Mouse (Mus musculus): ENCODE results near the gene Irgc1. TPM values are rescaled to one million over a fixed set of nuclear protein-coding genes. Genes with fewer than 3 reads are reported as not detected.

The Irgc1 gene
- polyA plus RNA-seq, 1 experiment = not detected

DNA sequence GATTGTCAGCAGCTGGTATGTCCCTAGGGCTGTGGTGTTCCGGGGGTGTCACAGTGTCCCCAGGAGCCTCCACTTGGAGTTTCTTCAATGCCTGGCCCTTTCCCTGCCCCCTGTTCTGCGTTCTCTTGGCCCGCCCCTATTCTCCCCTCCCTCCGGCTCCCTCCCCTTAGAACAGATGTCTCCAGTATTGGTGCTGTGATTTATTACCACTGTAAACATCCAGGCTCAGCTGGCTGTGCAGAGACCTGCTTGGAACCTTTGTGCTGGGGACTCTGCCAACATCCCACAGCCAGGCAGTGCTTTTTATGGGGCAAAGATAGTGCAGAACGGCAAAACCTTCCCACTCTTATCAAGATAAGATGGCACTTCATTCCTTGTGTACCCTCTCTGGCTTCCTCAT lies 61.0 kb downstream of the Irgc1 start:
- no peaks in the 10 kb centered on the region for H3K9me3 ChIP-seq (ENCODE audit: control insufficient read depth, low read length)
- H3K36me3 ChIP-seq (ENCODE audit: control insufficient read depth) = peaks cover 51% of the 10 kb centered on the region
- no peak overlapping the region for H3K4me3 ChIP-seq (replicated peaks)
- no peak for TF ChIP-seq GATA1 (IDR thresholded peaks at IDR 0.05; ENCODE audit: low read length)
- no peak for TF ChIP-seq TAL1 (IDR thresholded peaks at IDR 0.05; ENCODE audit: low read length)
- peaks cover 90% of the 10 kb centered on the region for H3K4me1 ChIP-seq (ENCODE audit: control insufficient read depth)
- H3K27me3 ChIP-seq (ENCODE audit: control insufficient read depth) = no peaks in the 10 kb centered on the region

DNA sequence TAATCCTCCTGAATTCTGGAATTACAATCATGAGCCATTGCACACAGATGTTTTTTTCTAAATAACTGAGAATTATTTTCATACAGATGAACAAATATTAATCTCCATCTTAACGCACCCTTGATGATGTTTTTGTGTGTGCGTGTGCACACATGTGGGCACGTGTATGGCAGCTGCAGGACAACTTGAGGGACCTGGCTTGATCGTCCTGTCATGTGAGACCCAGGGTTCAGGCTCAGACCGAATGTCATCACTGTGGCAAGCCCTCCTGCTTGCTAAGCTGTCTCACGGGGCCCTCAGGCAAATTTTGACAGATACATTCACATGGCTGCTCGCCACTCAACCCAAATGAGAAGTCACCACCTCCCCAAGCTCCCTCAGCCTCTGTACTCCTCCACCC lies 61.6 kb downstream of the Irgc1 start:
- H3K4me1 ChIP-seq (ENCODE audit: control insufficient read depth) = peaks cover 89% of the 10 kb centered on the region

DNA sequence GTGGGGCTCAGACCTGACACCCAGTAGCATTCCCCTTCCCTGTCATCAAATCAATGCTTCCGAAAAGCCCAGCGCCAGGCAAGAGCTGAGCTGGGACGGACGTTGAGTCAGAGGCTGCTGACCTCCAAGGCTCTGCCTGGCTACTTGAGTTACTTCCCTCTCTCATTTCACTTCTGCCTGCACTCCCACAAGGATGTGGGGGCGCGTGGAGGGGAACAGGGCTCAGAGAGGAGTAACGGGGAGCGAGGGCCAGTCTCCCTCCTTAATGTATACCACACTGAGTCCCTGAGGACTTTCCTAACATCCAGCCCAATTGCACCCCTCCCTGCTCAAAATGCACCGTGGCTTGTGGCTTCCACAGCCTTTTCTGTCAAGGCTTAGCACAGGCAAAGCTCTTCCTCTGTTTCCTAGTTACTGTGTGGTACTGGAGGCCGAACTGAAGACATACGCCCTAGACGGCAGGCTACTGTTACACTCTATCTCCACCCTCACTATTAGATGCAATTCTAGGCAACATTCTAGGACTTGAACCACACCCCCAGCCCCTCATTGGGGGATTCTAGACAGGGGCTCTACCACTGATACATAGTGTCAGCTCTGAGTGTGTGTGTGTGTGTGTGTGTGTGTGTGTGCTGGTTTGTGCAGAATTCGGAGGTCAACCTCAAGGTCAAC lies 62.4 kb downstream of the Irgc1 start:
- TF ChIP-seq GATA1 (IDR thresholded peaks at IDR 0.05; ENCODE audit: low read length) = no peak
- no peak for TF ChIP-seq TAL1 (IDR thresholded peaks at IDR 0.05; ENCODE audit: low read length)
- peaks cover 89% of the 10 kb centered on the region for H3K4me1 ChIP-seq (ENCODE audit: control insufficient read depth)
- peaks cover 52% of the 10 kb centered on the region for H3K36me3 ChIP-seq (ENCODE audit: control insufficient read depth)
- H3K27me3 ChIP-seq (ENCODE audit: control insufficient read depth) = no peaks in the 10 kb centered on the region
- no peak overlapping the region for H3K4me3 ChIP-seq (replicated peaks)
- no peaks in the 10 kb centered on the region for H3K9me3 ChIP-seq (ENCODE audit: control insufficient read depth, low read length)

More for the DNA sequence above, 61.6 kb downstream of the Irgc1 start:
- H3K27me3 ChIP-seq (ENCODE audit: control insufficient read depth) = no peaks in the 10 kb centered on the region
- TF ChIP-seq TAL1 (IDR thresholded peaks at IDR 0.05; ENCODE audit: low read length) (no peak), GATA1 (IDR thresholded peaks at IDR 0.05; ENCODE audit: low read length) (no peak)
- no peaks in the 10 kb centered on the region for H3K9me3 ChIP-seq (ENCODE audit: control insufficient read depth, low read length)
- no peak overlapping the region for H3K4me3 ChIP-seq (replicated peaks)
- peaks cover 52% of the 10 kb centered on the region for H3K36me3 ChIP-seq (ENCODE audit: control insufficient read depth)

DNA sequence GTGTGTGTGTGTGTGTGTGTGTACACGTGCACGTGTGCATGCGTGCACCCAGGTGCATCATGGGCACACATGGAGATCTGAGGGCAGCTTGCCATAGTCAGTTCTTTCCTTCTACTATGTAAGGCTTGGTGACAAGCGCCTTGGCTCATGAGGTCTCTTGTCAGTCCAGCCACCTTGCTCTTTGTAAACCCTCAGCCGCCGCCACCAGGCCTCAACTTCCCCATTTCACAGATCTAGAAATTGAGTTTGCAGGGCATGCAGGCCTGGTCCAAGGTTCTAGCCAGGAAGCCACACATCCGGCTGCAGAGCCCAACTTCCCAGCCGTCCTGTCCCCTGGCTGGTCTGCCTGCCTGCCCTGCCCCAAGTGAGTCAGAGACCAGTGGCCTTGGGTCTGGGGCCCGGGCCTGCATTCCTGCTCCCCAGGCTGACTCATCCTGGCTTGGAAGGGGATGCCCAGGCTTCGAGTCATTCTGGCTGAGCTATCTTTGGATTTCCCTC lies 65.0 kb downstream of the Irgc1 start:
- TF ChIP-seq GATA1 (IDR thresholded peaks at IDR 0.05; ENCODE audit: low read length) (no peak), TAL1 (IDR thresholded peaks at IDR 0.05; ENCODE audit: low read length) (no peak)
- Histone ChIP-seq H3K4me3 (replicated peaks) (no peak overlapping the region), H3K9me3 (ENCODE audit: control insufficient read depth, low read length) (no peaks in the 10 kb centered on the region), H3K27me3 (ENCODE audit: control insufficient read depth) (no peaks in the 10 kb centered on the region), H3K4me1 (ENCODE audit: control insufficient read depth) (peaks cover 93% of the 10 kb centered on the region), H3K36me3 (ENCODE audit: control insufficient read depth) (peaks cover 69% of the 10 kb centered on the region)

- H3K4me1 ChIP-seq (ENCODE audit: control insufficient read depth) = peaks cover 94% of the 10 kb centered on the region
- TF ChIP-seq GATA1 (IDR thresholded peaks at IDR 0.05; ENCODE audit: low read length) (no peak), TAL1 (IDR thresholded peaks at IDR 0.05; ENCODE audit: low read length) (no peak)
- peak overlapping the region; percentile 25 for H3K4me3 ChIP-seq (replicated peaks)
- H3K27me3 ChIP-seq (ENCODE audit: control insufficient read depth) = no peaks in the 10 kb centered on the region; the same call in 1 of the 2 replicates
- peaks cover 91% of the 10 kb centered on the region for H3K36me3 ChIP-seq (ENCODE audit: control insufficient read depth)
- no peaks in the 10 kb centered on the region for H3K9me3 ChIP-seq (ENCODE audit: control insufficient read depth, low read length)
Measured at GRCm38 (mm10) chr7:24384827-24385226, 67.3 kb downstream of the Irgc1 start.

GRCm38 (mm10) chr7:24384070-24384469 lies 68.0 kb downstream of the Irgc1 start:
- H3K9me3 ChIP-seq (ENCODE audit: control insufficient read depth, low read length) = no peaks in the 10 kb centered on the region
- peaks cover 94% of the 10 kb centered on the region for H3K4me1 ChIP-seq (ENCODE audit: control insufficient read depth)
- TF ChIP-seq GATA1 (IDR thresholded peaks at IDR 0.05; ENCODE audit: low read length) (peak; percentile 54), TAL1 (IDR thresholded peaks at IDR 0.05; ENCODE audit: low read length) (peak; percentile 69; the same call in 2 of the 3 replicates)
- no peaks in the 10 kb centered on the region; the same call in 1 of the 2 replicates for H3K27me3 ChIP-seq (ENCODE audit: control insufficient read depth)
- peak overlapping the region; percentile 13 for H3K4me3 ChIP-seq (replicated peaks)
- H3K36me3 ChIP-seq (ENCODE audit: control insufficient read depth) = peaks cover 99% of the 10 kb centered on the region

GRCm38 (mm10) chr7:24382730-24383372 lies 69.2 kb downstream of the Irgc1 start:
- H3K27me3 ChIP-seq (ENCODE audit: control insufficient read depth) = no peaks in the 10 kb centered on the region; the same call in 1 of the 2 replicates
- peak overlapping the region; percentile 2 for H3K4me3 ChIP-seq (replicated peaks)
- no peaks in the 10 kb centered on the region for H3K9me3 ChIP-seq (ENCODE audit: control insufficient read depth, low read length)
- H3K4me1 ChIP-seq (ENCODE audit: control insufficient read depth) = peaks cover 96% of the 10 kb centered on the region
- no peak for TF ChIP-seq GATA1 (IDR thresholded peaks at IDR 0.05; ENCODE audit: low read length)
- TF ChIP-seq TAL1 (IDR thresholded peaks at IDR 0.05; ENCODE audit: low read length) = no peak
- peaks cover 100% of the 10 kb centered on the region for H3K36me3 ChIP-seq (ENCODE audit: control insufficient read depth)

Other genes with a start within 250 kb of the Irgc1 start
- gene Zfp111, start 240.9 kb downstream of the Irgc1 start, polyA plus RNA-seq (2012) = 0.01 TPM in 1 of 2 replicates, not detected in the other
- 0.02 TPM in 1 of 2 replicates, not detected in the other for gene Zfp109, start 214.7 kb downstream of the Irgc1 start, polyA plus RNA-seq (2012)
- gene Zfp108, start 197.5 kb downstream of the Irgc1 start, polyA plus RNA-seq (2012) = not detected in 2 replicates
- gene Zfp93, start 181.9 kb downstream of the Irgc1 start, polyA plus RNA-seq (2012) = not detected in 2 replicates
- 0.12 TPM in 1 of 2 replicates, not detected in the other for gene Zfp61, start 151.1 kb downstream of the Irgc1 start, polyA plus RNA-seq (2012)
- 0.07 TPM in 1 of 2 replicates, not detected in the other for gene Zfp94, start 135.6 kb downstream of the Irgc1 start, polyA plus RNA-seq (2012)
- gene Tescl, start 118.4 kb downstream of the Irgc1 start, polyA plus RNA-seq (2012) = not detected in 2 replicates
- 0.02 TPM in 1 of 2 replicates, not detected in the other for gene Lypd5, start 103.1 kb downstream of the Irgc1 start, polyA plus RNA-seq (2012)
- 56.1 and 61.3 TPM in 2 replicates for gene Kcnn4, start 82.0 kb downstream of the Irgc1 start, polyA plus RNA-seq (2012)
- 16.4 and 18.4 TPM in 2 replicates for gene Smg9, start 52.7 kb downstream of the Irgc1 start, polyA plus RNA-seq (2012)
- 0.08 and 0.17 TPM in 2 replicates for gene Plaur, start 10.2 kb upstream of the Irgc1 start, polyA plus RNA-seq (2012)
- gene Cadm4, start 29.7 kb upstream of the Irgc1 start, polyA plus RNA-seq (2012) = 0.01 TPM in 1 of 2 replicates, not detected in the other
- gene Zfp428, start 54.7 kb upstream of the Irgc1 start, polyA plus RNA-seq (2012) = 0.55 and 0.58 TPM in 2 replicates
- gene AC161166.1, start 60.2 kb upstream of the Irgc1 start, polyA plus RNA-seq (2012) = not detected in 2 replicates
- gene Irgq, start 78.4 kb upstream of the Irgc1 start, polyA plus RNA-seq (2012) = 0.18 and 0.20 TPM in 2 replicates
- gene Pinlyp, start 93.8 kb upstream of the Irgc1 start, polyA plus RNA-seq (2012) = not detected in 2 replicates
- gene Xrcc1, start 94.0 kb upstream of the Irgc1 start, polyA plus RNA-seq (2012) = 32.1 and 34.8 TPM in 2 replicates
- 1.8 and 1.9 TPM in 2 replicates for gene Ethe1, start 135.2 kb upstream of the Irgc1 start, polyA plus RNA-seq (2012)
- 0.08 TPM in 1 of 2 replicates, not detected in the other for gene Zfp575, start 135.3 kb upstream of the Irgc1 start, polyA plus RNA-seq (2012)
- 0.03 and 0.09 TPM in 2 replicates for gene Phldb3, start 158.5 kb upstream of the Irgc1 start, polyA plus RNA-seq (2012)
- not detected in 2 replicates for gene Lypd3, start 184.3 kb upstream of the Irgc1 start, polyA plus RNA-seq (2012)
- gene Tex101, start 224.4 kb upstream of the Irgc1 start, polyA plus RNA-seq (2012) = not detected in 2 replicates

Data from erythroblast, embryonic 14.5 days (primary cell).